Mouse (Mus musculus) heart, adult 2 months (tissue): ENCODE data around the gene Tlr9.

Source experiments
- CTCF ChIP-seq: fragments of 200-600 bp; IDR thresholded peaks from 2 replicates; pipeline ENCODE4 v1.8.1; 2022; ENCODE audit warnings: antibody characterized with exemption, mild to moderate bottlenecking, moderate library complexity
- POLR2A ChIP-seq: fragments of 200-500 bp; IDR thresholded peaks from 2 replicates; pipeline ENCODE4 v1.6.1; 2011; ENCODE audit warnings: mild to moderate bottlenecking, low read depth, low read length, control low read depth; ENCODE audit not compliant: insufficient read depth

DNA sequence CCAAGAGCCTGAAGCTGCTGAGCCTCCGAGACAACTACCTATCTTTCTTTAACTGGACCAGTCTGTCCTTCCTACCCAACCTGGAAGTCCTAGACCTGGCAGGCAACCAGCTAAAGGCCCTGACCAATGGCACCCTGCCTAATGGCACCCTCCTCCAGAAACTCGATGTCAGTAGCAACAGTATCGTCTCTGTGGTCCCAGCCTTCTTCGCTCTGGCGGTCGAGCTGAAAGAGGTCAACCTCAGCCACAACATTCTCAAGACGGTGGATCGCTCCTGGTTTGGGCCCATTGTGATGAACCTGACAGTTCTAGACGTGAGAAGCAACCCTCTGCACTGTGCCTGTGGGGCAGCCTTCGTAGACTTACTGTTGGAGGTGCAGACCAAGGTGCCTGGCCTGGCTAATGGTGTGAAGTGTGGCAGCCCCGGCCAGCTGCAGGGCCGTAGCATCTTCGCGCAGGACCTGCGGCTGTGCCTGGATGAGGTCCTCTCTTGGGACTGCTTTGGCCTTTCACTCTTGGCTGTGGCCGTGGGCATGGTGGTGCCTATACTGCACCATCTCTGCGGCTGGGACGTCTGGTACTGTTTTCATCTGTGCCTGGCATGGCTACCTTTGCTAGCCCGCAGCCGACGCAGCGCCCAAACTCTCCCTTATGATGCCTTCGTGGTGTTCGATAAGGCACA is 3.2 kb downstream of the Tlr9 start:
- no peak for TF ChIP-seq CTCF
- TF ChIP-seq POLR2A = no peak
